Mouse (Mus musculus) hematopoietic stem cell, adult 5-6 weeks (primary cell): ENCODE results near the gene Hydin. TPM values are rescaled to one million over a fixed set of nuclear protein-coding genes. Genes with fewer than 3 reads are reported as not detected.

Source experiments
- ATAC-seq, 2 experiments: fragments of 125-278 bp in 1 of 2; replicated peaks in 1 of 2; 2 replicates each; pipeline ENCODE4 v1.8.0; 2016 to 2017; ENCODE audit warnings: inconsistent platforms in 2 of 2, mild to moderate bottlenecking in 2 of 2, moderate number of reproducible peaks in 2 of 2, low read depth in 1 of 2, moderate TSS enrichment in 1 of 2; ENCODE audit not compliant: low FRiP score in 2 of 2, poor library complexity in 2 of 2, severe bottlenecking in 2 of 2, insufficient read depth in 1 of 2, low TSS enrichment in 1 of 2
- total RNA-seq: library from RNA; stranded (forward); fragments of 172-1452, 232-1000 nt; gene quantifications from 2 replicates; pipeline ENCODE4 v1.2.3, GENCODE M21; 2017

The Hydin gene
- total RNA-seq, 1 experiment from 2014 or later, result not detected

- no peak for ATAC-seq
These were observed 137.7 kb downstream of the Hydin start for GRCm38 (mm10) chr8:110404516-110404915.

DNA sequence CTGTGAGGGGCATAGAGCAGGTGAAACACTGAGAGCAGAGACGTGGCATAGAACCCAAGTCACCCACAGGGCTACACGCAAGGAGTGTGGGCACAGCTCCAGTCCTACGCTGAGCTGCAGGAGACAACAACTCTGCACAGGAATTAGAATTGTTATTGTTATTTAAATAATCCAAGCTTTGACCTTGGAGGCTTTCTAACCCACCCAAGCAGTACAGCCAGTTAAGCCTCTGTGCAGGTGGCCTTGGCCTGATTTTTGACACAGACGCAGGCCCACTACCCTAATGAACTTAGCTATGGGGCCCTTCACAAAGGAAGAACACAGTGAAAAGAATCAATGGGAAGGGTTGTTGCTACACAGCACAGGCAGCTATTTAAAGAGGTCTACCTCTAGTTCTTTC is 148.3 kb downstream of the Hydin start:
- ATAC-seq, result no peak

GRCm38 (mm10) chr8:110416931-110417330 is 150.2 kb downstream of the Hydin start:
- no peak for ATAC-seq

DNA sequence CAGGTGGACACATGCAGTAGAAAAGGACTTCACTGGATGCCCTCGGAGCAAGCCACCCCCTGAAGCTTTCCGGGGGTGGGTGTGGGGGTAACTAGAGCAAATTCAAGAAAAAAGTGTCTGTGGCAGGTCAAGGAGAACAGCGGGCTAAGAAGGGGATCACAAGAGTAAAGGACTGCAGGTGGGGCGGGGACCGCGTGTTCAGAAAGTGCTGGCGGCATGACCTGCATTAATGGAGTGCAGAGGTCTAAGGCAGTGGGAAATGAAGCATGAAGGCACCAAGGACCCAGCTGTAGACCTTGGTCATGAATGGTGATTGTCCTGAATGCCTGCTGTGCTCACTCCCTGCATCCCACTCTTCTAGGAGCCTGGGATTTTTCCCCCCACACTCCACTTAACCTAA is 151.0 kb downstream of the Hydin start:
- no peak for ATAC-seq

DNA sequence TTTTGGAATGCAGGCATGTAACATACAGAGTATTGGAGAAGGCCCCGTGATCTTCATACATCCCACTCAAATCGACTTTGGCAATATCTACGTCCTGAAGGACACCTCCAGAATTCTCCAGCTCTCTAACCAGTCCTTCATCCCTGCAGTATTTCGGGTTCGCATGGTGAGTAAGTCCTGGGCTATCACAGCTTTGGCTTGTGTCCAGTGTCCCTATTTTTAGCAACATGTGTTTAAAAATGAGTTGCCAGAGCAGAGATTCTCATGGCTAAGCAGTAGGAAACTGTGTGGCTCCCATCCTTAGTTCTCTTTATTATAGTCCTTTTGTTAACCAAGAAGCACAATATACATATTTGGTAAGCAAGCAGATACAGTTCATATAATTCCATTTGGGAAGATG is 152.9 kb downstream of the Hydin start:
- ATAC-seq, result no peak

GRCm38 (mm10) chr8:110420221-110420620 is 153.4 kb downstream of the Hydin start:
- no peak for ATAC-seq

DNA sequence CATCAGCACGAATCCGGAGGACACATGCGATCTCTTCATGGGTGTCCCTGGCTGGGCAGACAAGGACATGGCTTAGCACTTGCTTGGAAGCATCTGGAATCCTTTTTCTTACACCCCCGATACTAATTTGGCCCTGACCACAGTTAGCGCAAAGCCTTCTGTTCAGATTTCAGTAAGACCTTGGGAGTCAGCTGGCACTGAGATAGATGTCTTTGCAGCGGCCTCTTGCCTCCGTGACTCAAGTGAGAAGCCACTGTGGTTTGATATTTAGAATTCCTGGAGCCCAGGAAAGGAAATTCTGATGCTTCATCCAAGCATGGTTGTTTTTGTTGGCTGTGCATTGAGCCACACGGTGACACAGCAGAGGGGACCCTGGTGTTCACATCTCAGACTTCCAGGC is 157.4 kb downstream of the Hydin start:
- no peak for ATAC-seq

- ATAC-seq, result no peak
These were observed 164.6 kb downstream of the Hydin start for GRCm38 (mm10) chr8:110431340-110431739.

- ATAC-seq, result no peak
These were observed 173.8 kb downstream of the Hydin start for GRCm38 (mm10) chr8:110440528-110440927.

- ATAC-seq, result no peak
These were observed 177.5 kb downstream of the Hydin start for GRCm38 (mm10) chr8:110444276-110444675.

GRCm38 (mm10) chr8:110450463-110450862 is 183.7 kb downstream of the Hydin start:
- ATAC-seq, result no peak

- ATAC-seq, result no peak
These were observed 187.7 kb downstream of the Hydin start for GRCm38 (mm10) chr8:110454466-110454865.

DNA sequence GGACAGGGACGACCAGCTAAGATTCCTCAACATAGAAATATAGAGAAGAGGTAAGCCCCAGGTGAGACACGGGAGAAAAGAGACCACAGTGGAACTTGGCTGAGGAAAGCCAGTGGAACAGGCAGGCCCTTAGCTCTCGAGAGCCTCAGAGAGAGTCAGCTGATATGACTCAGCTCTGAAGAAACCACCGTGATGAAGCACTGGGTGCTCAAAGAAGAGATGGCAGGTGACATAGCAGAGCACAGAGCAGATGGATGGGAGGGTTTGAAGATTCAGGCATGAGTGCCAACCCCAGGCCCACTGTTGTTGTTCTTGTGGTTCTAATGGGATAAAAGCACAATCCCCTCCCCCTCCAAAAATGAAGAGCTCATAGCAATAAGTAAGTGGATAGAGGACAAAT is 190.6 kb downstream of the Hydin start:
- ATAC-seq, result no peak

GRCm38 (mm10) chr8:110462627-110463208 is 195.9 kb downstream of the Hydin start:
- no peak for ATAC-seq

DNA sequence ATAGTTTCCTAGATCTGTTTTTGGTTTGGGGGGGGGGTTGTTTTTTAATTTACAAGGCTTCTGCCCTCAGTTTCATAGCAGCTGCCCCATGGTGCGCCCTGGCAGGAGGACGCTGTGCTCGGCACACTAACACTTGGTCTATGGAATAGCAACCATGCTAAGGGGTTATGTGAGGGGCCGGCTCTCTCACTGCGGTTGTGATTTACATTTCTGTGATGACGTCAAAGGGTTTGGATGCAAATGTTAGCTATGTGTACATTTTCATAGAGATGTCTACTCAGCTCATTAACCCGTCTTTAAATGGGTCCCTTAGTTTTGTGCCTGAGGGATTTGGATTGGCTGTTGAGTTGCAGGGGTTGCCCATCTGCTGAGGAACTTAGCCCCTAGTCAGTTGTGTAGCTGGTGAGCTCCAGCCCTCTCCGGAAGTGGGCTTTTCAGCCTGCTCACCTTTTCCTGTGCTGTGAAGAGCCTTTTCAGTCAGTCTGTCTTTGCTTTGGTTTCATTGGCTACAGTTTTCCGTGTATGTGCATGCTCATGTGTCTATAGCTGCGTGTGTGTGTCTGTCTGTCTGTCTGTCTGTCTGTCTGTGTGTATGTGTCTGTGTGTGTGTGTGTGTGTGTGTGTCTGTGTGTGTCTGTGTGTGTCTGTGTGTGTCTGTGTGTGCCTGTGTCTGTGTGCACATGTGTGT is 197.1 kb downstream of the Hydin start:
- ATAC-seq, result no peak

DNA sequence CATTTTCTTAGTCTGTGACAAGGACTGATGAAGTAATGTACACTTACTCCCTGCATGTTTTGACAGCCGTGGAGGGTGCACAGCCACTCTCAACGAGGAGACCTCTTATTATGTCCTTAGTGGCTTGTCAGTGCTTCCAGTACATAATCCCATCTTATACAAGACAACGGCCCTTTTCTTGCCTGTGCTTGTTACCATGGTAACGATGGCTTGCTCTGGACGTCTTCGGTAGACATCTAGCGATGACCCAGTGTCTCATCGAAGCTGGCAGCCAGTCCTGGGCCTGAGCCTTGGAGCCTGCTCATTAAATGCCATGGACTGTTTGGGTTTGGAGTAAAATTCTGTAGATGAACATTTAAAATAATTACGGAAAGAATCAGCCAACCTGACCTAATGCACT is 198.8 kb downstream of the Hydin start:
- no peak for ATAC-seq

DNA sequence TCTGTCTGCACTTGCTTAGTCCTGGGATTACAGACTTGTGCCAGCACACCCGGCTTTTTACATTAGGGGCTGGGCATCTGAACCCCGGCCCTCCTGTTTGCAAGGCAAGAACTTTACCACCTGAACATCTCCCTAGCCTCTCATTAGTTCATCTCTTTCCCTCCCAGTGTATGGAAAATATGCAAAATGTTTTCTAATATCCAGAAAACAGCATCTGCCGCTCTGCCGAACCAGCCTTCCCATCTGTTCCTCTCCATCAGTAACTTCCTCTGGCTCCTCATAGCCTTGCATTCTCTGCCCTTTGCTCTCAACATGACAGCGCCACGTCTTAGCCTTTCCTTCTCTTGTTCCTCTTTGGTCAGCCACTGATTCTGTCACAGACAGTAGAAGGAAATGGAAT is 210.5 kb downstream of the Hydin start:
- no peak for ATAC-seq

DNA sequence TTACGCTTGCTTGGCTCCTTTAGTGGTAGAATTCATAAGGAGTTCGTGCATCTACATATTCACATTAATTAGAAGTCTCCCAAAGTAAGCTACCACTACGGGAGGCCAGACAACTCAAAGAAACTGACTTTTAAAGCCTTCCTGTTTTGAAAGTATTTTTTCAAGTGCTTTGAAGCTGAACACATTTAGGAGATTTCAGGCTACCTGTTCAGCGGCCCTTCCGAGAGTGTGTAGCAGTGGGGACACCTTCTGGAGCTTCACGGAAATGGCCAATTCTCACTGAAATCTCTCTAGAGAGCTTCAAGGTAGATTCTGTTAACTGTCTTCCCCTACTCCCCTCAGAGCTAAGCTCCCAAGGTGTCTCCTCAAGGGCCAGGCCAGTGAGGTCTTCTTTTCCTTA is 211.8 kb downstream of the Hydin start:
- no peak for ATAC-seq

GRCm38 (mm10) chr8:110479401-110479800 is 212.6 kb downstream of the Hydin start:
- ATAC-seq, result no peak
